ENCODE assay signal across 8 mouse cellular contexts in the genomic region with DNA sequence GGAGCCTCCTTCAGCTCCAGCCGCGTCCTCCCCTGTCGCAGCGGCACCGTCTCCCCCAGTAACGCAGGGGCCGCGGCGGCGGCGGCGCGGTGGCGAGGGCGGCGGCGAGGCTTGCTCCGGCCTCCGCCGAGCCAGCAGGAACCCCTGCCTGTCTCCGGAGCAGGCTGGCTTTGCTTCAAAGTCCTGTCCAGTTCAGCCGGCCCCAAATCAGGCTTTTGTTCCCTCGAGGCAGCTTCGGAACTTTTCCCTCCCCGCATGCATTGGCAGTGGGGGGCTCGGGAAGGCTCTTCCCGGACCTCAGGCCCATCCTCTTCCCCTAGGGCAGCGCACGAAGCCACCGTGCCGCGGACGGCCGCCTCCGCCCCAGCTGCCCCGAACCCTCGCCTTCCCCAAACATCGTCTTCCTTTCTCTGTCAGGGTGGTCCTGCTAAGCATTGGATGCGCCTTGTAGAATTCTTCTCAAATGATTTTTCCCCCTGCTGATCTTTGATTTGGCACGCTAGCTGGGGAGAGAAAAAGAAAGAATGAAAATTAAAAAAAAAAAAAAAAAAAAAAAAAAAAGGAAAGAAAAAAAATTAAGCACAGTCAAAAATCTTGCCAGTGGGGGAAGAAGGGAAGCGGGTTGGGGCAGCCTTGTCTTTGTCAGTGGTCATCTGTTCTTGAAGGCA. TPM values are rescaled to one million over a fixed set of nuclear protein-coding genes. Genes with fewer than 3 reads are reported as not detected.
A peak's percentile ranks its signal among the peaks of the same experiment; 100 is the strongest.
DNase-seq lines count a peak whose midpoint lies in the region; ATAC-seq and TF ChIP-seq lines count a peak whose summit lies in the region.

No protein-coding gene starts in this region.

- intact Hi-C loops in heart, postnatal 14 days (cut with DNase I) = no loop called here

- no peaks in the 10 kb centered on the region for H3K27me3 ChIP-seq in forebrain, embryonic 15.5 days
- H3K27me3 ChIP-seq in liver, postnatal 0 days (ENCODE audit: insufficient read depth, low read length) = peaks cover 11% of the 10 kb centered on the region; the same call in 1 of the 2 replicates
- H3K27me3 ChIP-seq in neural tube, embryonic 12.5 days (replicated peaks) = no peaks in the 10 kb centered on the region

- no peaks in the 10 kb centered on the region for H3K36me3 ChIP-seq in forebrain, embryonic 15.5 days
- no peaks in the 10 kb centered on the region for H3K36me3 ChIP-seq in liver, postnatal 0 days (replicated peaks; ENCODE audit: insufficient read depth, low read length)
- no peaks in the 10 kb centered on the region for H3K36me3 ChIP-seq in neural tube, embryonic 12.5 days

- H3K9ac ChIP-seq in forebrain, embryonic 15.5 days (replicated peaks) = peak overlapping the region; percentile 98
- H3K9ac ChIP-seq in liver, postnatal 0 days (replicated peaks) = peak overlapping the region; percentile 53
- H3K9ac ChIP-seq in neural tube, embryonic 12.5 days = peak overlapping the region; percentile 88

- H3K9me3 ChIP-seq in forebrain, embryonic 15.5 days = no peaks in the 10 kb centered on the region
- no peaks in the 10 kb centered on the region for H3K9me3 ChIP-seq in liver, postnatal 0 days (ENCODE audit: low read length)
- no peaks in the 10 kb centered on the region for H3K9me3 ChIP-seq in neural tube, embryonic 12.5 days

- WGBS in forebrain, embryonic 15.5 days = under 1% methylated on average over 41 of the region's 41 CpGs
- 1% methylated on average over 41 of the region's 41 CpGs for WGBS in liver, postnatal 0 days (ENCODE audit: insufficient replicate concordance)
- WGBS in neural tube, embryonic 12.5 days = 2% methylated on average over 41 of the region's 41 CpGs

- DNase-seq in heart, postnatal 14 days = peak; percentile 73 to 77
- peak; percentile 76 to 87 for DNase-seq in layer of hippocampus, adult 18-20 months (ENCODE audit: low spot score in 2 of 2)
- peak; percentile 43 for DNase-seq in liver, postnatal 0 days
- peak; percentile 63 for DNase-seq in telencephalon, adult 2 months (ENCODE audit: low read depth, low spot score)

- ATAC-seq in CD4-positive, CD25-positive, alpha-beta regulatory T cell, adult 4 months = peak; percentile 37
- ATAC-seq in cerebellum, adult (ENCODE audit: insufficient number of reproducible peaks, low FRiP score, low TSS enrichment) = peak; percentile 74
- peak; percentile 91 for ATAC-seq in forebrain, embryonic 15.5 days (replicated peaks)
- ATAC-seq in liver, postnatal 0 days = no peak
- ATAC-seq in neural tube, embryonic 12.5 days (ENCODE audit: low FRiP score, low read depth) = peak; percentile 91

- TF ChIP-seq EP300 in liver, postnatal 0 days (IDR thresholded peaks at IDR 0.05; ENCODE audit: low read depth) = no peak

- TF ChIP-seq CTCF in liver, postnatal 0 days (IDR thresholded peaks at IDR 0.05; ENCODE audit: low read depth) = no peak

- H3K27ac ChIP-seq in forebrain, embryonic 15.5 days (replicated peaks) = peak overlapping the region; percentile 100
- no peak overlapping the region for H3K27ac ChIP-seq in liver, postnatal 0 days (ENCODE audit: low read depth)
- H3K27ac ChIP-seq in neural tube, embryonic 12.5 days = peak overlapping the region; percentile 95

- peak overlapping the region; percentile 80 for H3K4me2 ChIP-seq in forebrain, embryonic 15.5 days (replicated peaks)
- peak overlapping the region; percentile 89 for H3K4me2 ChIP-seq in liver, postnatal 0 days (ENCODE audit: low read depth, low read length)
- peak overlapping the region; percentile 66 for H3K4me2 ChIP-seq in neural tube, embryonic 12.5 days (replicated peaks)

- H3K4me3 ChIP-seq in forebrain, embryonic 15.5 days = peak overlapping the region; percentile 86
- H3K4me3 ChIP-seq in liver, postnatal 0 days (ENCODE audit: low read depth, low read length) = peak overlapping the region; percentile 49
- H3K4me3 ChIP-seq in neural tube, embryonic 12.5 days = peak overlapping the region; percentile 59

- H3K4me1 ChIP-seq in forebrain, embryonic 15.5 days = peaks cover 17% of the 10 kb centered on the region
- no peaks in the 10 kb centered on the region for H3K4me1 ChIP-seq in liver, postnatal 0 days (ENCODE audit: insufficient read depth)
- 0 out of 2 replicates have a peak, but pooled peaks cover 10% of the 10 kb centered on the region for H3K4me1 ChIP-seq in neural tube, embryonic 12.5 days

RNA-seq across cellular contexts. Expression of a gene that starts 0.9 kb away (rescaled TPM):
- polyA plus RNA-seq in CD4-positive, CD25-positive, alpha-beta regulatory T cell, adult 4 months (2017; shearing (Covaris generic)) = under 1 TPM in 1 of 2 experiments, not detected in 1; 0.28 TPM
- 123 and 138 TPM in 2 replicates for polyA plus RNA-seq in forebrain, embryonic 15.5 days (2015; fragmentation: Nextera tagmentation; extraction: Ambion mirVana)
- under 1 TPM; 0.17 to 0.27 TPM for total RNA-seq in heart, postnatal 14 days (2021)
- 10 to 100 TPM; 41.4 to 42.8 TPM for total RNA-seq in layer of hippocampus, adult 18-20 months (2021)
- polyA plus RNA-seq in liver, postnatal 0 days (2015; fragmentation: Nextera tagmentation; extraction: Ambion mirVana) = 0.11 and 0.18 TPM in 2 replicates
- 38.0 and 41.8 TPM in 2 replicates for polyA plus RNA-seq in neural tube, embryonic 12.5 days (2016; fragmentation: Nextera tagmentation; extraction: Ambion mirVana)

RNA-seq across cellular contexts. Expression of a gene that starts 32.5 kb away (rescaled TPM):
- polyA plus RNA-seq in CD4-positive, CD25-positive, alpha-beta regulatory T cell, adult 4 months (2017; shearing (Covaris generic)) = 10 to 100 TPM; 82.6 to 88.4 TPM
- 96.6 and 97.6 TPM in 2 replicates for polyA plus RNA-seq in forebrain, embryonic 15.5 days (2015; fragmentation: Nextera tagmentation; extraction: Ambion mirVana)
- 10 to 100 TPM; 39.1 to 41.9 TPM for total RNA-seq in heart, postnatal 14 days (2021)
- 10 to 100 TPM; 38.8 to 39.4 TPM for total RNA-seq in layer of hippocampus, adult 18-20 months (2021)
- polyA plus RNA-seq in liver, postnatal 0 days (2015; fragmentation: Nextera tagmentation; extraction: Ambion mirVana) = 39.2 and 42.4 TPM in 2 replicates
- polyA plus RNA-seq in neural tube, embryonic 12.5 days (2016; fragmentation: Nextera tagmentation; extraction: Ambion mirVana) = 84.8 and 88.7 TPM in 2 replicates

Comparison
In these comparisons a context has a peak if more than half of its experiments do, and no peak if none do; other contexts are left out.
1. RNA of a gene that starts 0.9 kb away (polyA plus RNA-seq): 123 to 138 TPM in forebrain, embryonic 15.5 days and 38.0 to 41.8 TPM in neural tube, embryonic 12.5 days; 0.28 TPM in CD4-positive, CD25-positive, alpha-beta regulatory T cell, adult 4 months and 0.11 to 0.18 TPM in liver, postnatal 0 days; every median in the first group is over 10 times any median in the second.
2. Peak in every context shown above with its lines, with median percentiles within 50 percentile points of each other: H3K4me2 ChIP-seq, H3K4me3 ChIP-seq, H3K9ac ChIP-seq and DNase-seq.